Mouse (Mus musculus): Measurements from ENCODE around the gene Ubxn7. TPM values are rescaled to one million over a fixed set of nuclear protein-coding genes. Genes with fewer than 3 reads are reported as not detected.

The Ubxn7 gene
- polyA plus RNA-seq, 1 experiment, result 11.9 TPM

GRCm38 (mm10) chr16:32386826-32387225, 54.8 kb downstream of the Ubxn7 start:
- Histone ChIP-seq H3K4me3 (no peak overlapping the region), H3K36me3 (ENCODE audit: control insufficient read depth, insufficient read depth) (peaks cover 62% of the 10 kb centered on the region), H3K27me3 (ENCODE audit: control insufficient read depth, insufficient read depth, insufficient read length) (no peaks in the 10 kb centered on the region), H3ac (ENCODE audit: control insufficient read depth, insufficient read length) (no peak overlapping the region), H3K79me2 (ENCODE audit: control insufficient read depth, insufficient read depth) (no peaks in the 10 kb centered on the region), H3K4me2 (ENCODE audit: low read depth) (no peak overlapping the region)
- no peak for TF ChIP-seq MYOG (IDR thresholded peaks at IDR 0.05; ENCODE audit: control insufficient read depth in 1 of 3, insufficient read depth in 1 of 3, insufficient read length in 2 of 3, low read depth in 2 of 3)
- no peak for TF ChIP-seq E2F4 (IDR thresholded peaks at IDR 0.05; ENCODE audit: insufficient read depth)
- TF ChIP-seq USF1 (IDR thresholded peaks at IDR 0.05; ENCODE audit: low read depth), result no peak
- no peak for TF ChIP-seq TCF12 (IDR thresholded peaks at IDR 0.05; ENCODE audit: insufficient read depth, poor library complexity, severe bottlenecking)
- TF ChIP-seq MAX (IDR thresholded peaks at IDR 0.05; ENCODE audit: low read depth), result no peak
- no peak for TF ChIP-seq REST (IDR thresholded peaks at IDR 0.05; ENCODE audit: insufficient read depth, insufficient read length)
- no peak for TF ChIP-seq POLR2A (IDR thresholded peaks at IDR 0.05; ENCODE audit: insufficient read length, low read depth)
- no peak for TF ChIP-seq TCF3 (IDR thresholded peaks at IDR 0.05; ENCODE audit: insufficient read length, low read depth)

GRCm38 (mm10) chr16:32389049-32389448, 57.0 kb downstream of the Ubxn7 start:
- Histone ChIP-seq H3ac (ENCODE audit: control insufficient read depth, insufficient read length) (no peak overlapping the region), H3K4me3 (no peak overlapping the region), H3K36me3 (ENCODE audit: control insufficient read depth, insufficient read depth) (peaks cover 46% of the 10 kb centered on the region), H3K27me3 (ENCODE audit: control insufficient read depth, insufficient read depth, insufficient read length) (no peaks in the 10 kb centered on the region), H3K79me2 (ENCODE audit: control insufficient read depth, insufficient read depth) (no peaks in the 10 kb centered on the region), H3K4me2 (ENCODE audit: low read depth) (no peak overlapping the region)
- TF ChIP-seq REST (IDR thresholded peaks at IDR 0.05; ENCODE audit: insufficient read depth, insufficient read length) (no peak), MYOD1 (IDR thresholded peaks at IDR 0.05; ENCODE audit: control insufficient read depth in 1 of 3, insufficient read length in 2 of 3, low read depth in 2 of 3) (no peak), SRF (IDR thresholded peaks at IDR 0.05; ENCODE audit: control insufficient read depth, insufficient read length, low read depth) (no peak), POLR2AphosphoS2 (IDR thresholded peaks at IDR 0.05; ENCODE audit: insufficient read length, low read depth) (no peak), MAX (IDR thresholded peaks at IDR 0.05; ENCODE audit: low read depth) (no peak), USF1 (IDR thresholded peaks at IDR 0.05; ENCODE audit: low read depth) (no peak), POLR2A (IDR thresholded peaks at IDR 0.05; ENCODE audit: insufficient read length, low read depth) (no peak), TCF3 (IDR thresholded peaks at IDR 0.05; ENCODE audit: insufficient read length, low read depth) (no peak), TCF12 (IDR thresholded peaks at IDR 0.05; ENCODE audit: insufficient read depth, poor library complexity, severe bottlenecking) (no peak), CEBPB (IDR thresholded peaks at IDR 0.05; ENCODE audit: insufficient read depth, poor library complexity, severe bottlenecking) (no peak), MYOG (IDR thresholded peaks at IDR 0.05; ENCODE audit: control insufficient read depth in 1 of 3, insufficient read depth in 1 of 3, insufficient read length in 2 of 3, low read depth in 2 of 3) (no peak), E2F4 (IDR thresholded peaks at IDR 0.05; ENCODE audit: insufficient read depth) (no peak)

- Histone ChIP-seq H3K36me3 (ENCODE audit: control insufficient read depth, insufficient read depth) (peaks cover 42% of the 10 kb centered on the region), H3K4me2 (ENCODE audit: low read depth) (no peak overlapping the region), H3K79me2 (ENCODE audit: control insufficient read depth, insufficient read depth) (no peaks in the 10 kb centered on the region), H3K27me3 (ENCODE audit: control insufficient read depth, insufficient read depth, insufficient read length) (no peaks in the 10 kb centered on the region), H3K4me3 (no peak overlapping the region), H3ac (ENCODE audit: control insufficient read depth, insufficient read length) (no peak overlapping the region)
- TF ChIP-seq MYOD1 (IDR thresholded peaks at IDR 0.05; ENCODE audit: control insufficient read depth in 1 of 3, insufficient read length in 2 of 3, low read depth in 2 of 3), result no peak
- no peak for TF ChIP-seq USF1 (IDR thresholded peaks at IDR 0.05; ENCODE audit: low read depth)
- no peak for TF ChIP-seq TCF12 (IDR thresholded peaks at IDR 0.05; ENCODE audit: insufficient read depth, poor library complexity, severe bottlenecking)
- TF ChIP-seq MYOG (IDR thresholded peaks at IDR 0.05; ENCODE audit: control insufficient read depth in 1 of 3, insufficient read depth in 1 of 3, insufficient read length in 2 of 3, low read depth in 2 of 3), result no peak
- TF ChIP-seq POLR2AphosphoS2 (IDR thresholded peaks at IDR 0.05; ENCODE audit: insufficient read length, low read depth), result no peak
- TF ChIP-seq POLR2A (IDR thresholded peaks at IDR 0.05; ENCODE audit: insufficient read length, low read depth), result no peak
- no peak for TF ChIP-seq MAX (IDR thresholded peaks at IDR 0.05; ENCODE audit: low read depth)
- TF ChIP-seq E2F4 (IDR thresholded peaks at IDR 0.05; ENCODE audit: insufficient read depth), result no peak
- no peak for TF ChIP-seq SRF (IDR thresholded peaks at IDR 0.05; ENCODE audit: control insufficient read depth, insufficient read length, low read depth)
- TF ChIP-seq TCF3 (IDR thresholded peaks at IDR 0.05; ENCODE audit: insufficient read length, low read depth), result no peak
- TF ChIP-seq REST (IDR thresholded peaks at IDR 0.05; ENCODE audit: insufficient read depth, insufficient read length), result no peak
- TF ChIP-seq CEBPB (IDR thresholded peaks at IDR 0.05; ENCODE audit: insufficient read depth, poor library complexity, severe bottlenecking), result no peak
These were observed 57.8 kb downstream of the Ubxn7 start for GRCm38 (mm10) chr16:32389841-32390240.

GRCm38 (mm10) chr16:32390882-32391281, 58.8 kb downstream of the Ubxn7 start:
- Histone ChIP-seq H3K4me2 (ENCODE audit: low read depth) (no peak overlapping the region), H3K36me3 (ENCODE audit: control insufficient read depth, insufficient read depth) (peaks cover 33% of the 10 kb centered on the region), H3K4me3 (no peak overlapping the region), H3K79me2 (ENCODE audit: control insufficient read depth, insufficient read depth) (no peaks in the 10 kb centered on the region), H3ac (ENCODE audit: control insufficient read depth, insufficient read length) (no peak overlapping the region), H3K27me3 (ENCODE audit: control insufficient read depth, insufficient read depth, insufficient read length) (no peaks in the 10 kb centered on the region)
- TF ChIP-seq TCF3 (IDR thresholded peaks at IDR 0.05; ENCODE audit: insufficient read length, low read depth), result no peak
- no peak for TF ChIP-seq REST (IDR thresholded peaks at IDR 0.05; ENCODE audit: insufficient read depth, insufficient read length)
- no peak for TF ChIP-seq CEBPB (IDR thresholded peaks at IDR 0.05; ENCODE audit: insufficient read depth, poor library complexity, severe bottlenecking)
- TF ChIP-seq MYOD1 (IDR thresholded peaks at IDR 0.05; ENCODE audit: control insufficient read depth in 1 of 3, insufficient read length in 2 of 3, low read depth in 2 of 3), result no peak
- no peak for TF ChIP-seq MYOG (IDR thresholded peaks at IDR 0.05; ENCODE audit: control insufficient read depth in 1 of 3, insufficient read depth in 1 of 3, insufficient read length in 2 of 3, low read depth in 2 of 3)
- TF ChIP-seq TCF12 (IDR thresholded peaks at IDR 0.05; ENCODE audit: insufficient read depth, poor library complexity, severe bottlenecking), result no peak
- no peak for TF ChIP-seq USF1 (IDR thresholded peaks at IDR 0.05; ENCODE audit: low read depth)
- TF ChIP-seq SRF (IDR thresholded peaks at IDR 0.05; ENCODE audit: control insufficient read depth, insufficient read length, low read depth), result no peak
- TF ChIP-seq E2F4 (IDR thresholded peaks at IDR 0.05; ENCODE audit: insufficient read depth), result no peak
- no peak for TF ChIP-seq POLR2AphosphoS2 (IDR thresholded peaks at IDR 0.05; ENCODE audit: insufficient read length, low read depth)
- no peak for TF ChIP-seq POLR2A (IDR thresholded peaks at IDR 0.05; ENCODE audit: insufficient read length, low read depth)
